Mouse (Mus musculus) leukemia stem cell, adult 10-12 weeks (primary cell): ENCODE results near the gene Gm11756. TPM values are rescaled to one million over a fixed set of nuclear protein-coding genes. Genes with fewer than 3 reads are reported as not detected.

Source experiments
- polyA plus RNA-seq: library from polyadenylated mRNA; stranded (reverse); fragments of >175 nt; gene quantifications from 2 replicates; pipeline ENCODE4 v1.2.3, GENCODE M21; 2012; ENCODE audit warnings: low replicate concordance

The Gm11756 gene
- not detected in 2 replicates for polyA plus RNA-seq

DNA sequence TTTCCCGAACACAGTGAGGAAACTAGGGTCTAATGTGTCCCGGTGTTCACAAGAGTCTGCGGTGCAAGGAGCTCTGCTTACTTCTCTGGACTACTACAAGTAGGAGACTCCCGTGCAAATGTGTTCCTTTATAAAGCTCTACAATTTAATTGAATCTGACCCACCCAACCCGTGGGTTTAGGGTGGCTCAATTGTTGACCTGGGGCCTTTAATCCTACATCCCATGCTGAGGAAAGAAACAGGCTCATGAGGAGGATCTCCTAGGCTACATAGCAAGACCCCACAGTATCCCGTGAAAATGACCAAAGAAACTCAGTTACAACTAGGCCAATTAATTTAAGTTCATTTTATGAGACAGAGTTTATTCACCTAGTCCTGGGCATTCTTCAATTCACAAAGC, at the start of gene Gm11756:
Gm11756 (minus strand) TSS at position 101 of the 400 bp plus-strand sequence.

DNA sequence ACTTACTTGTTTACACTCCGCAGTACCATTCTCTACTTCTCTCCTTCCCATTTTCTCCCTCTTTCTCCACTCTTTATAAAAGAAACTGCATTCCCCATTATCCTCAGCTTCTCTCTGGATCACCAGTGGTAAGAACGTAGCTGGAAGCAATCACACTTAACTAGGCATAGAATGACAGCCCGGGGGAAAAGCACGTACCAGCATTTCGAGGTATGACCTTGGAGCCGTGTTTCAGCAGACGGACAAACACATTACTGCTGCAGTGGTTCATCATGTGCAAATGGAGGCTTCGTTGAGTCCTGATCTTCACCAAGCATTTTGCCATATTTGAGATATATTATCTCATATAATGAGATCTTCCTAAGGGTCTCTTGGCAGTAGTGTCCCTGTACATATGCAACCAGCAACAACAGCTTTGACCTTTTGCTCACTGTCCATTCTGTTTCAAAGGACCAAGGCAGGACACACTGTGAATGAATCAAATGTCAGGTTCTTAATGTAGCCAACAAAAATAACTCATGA, 29.9 kb upstream of the Gm11756 start, which contains the start of gene 2310002L09Rik:
2310002L09Rik (minus strand) TSS at position 472 of the 522 bp plus-strand sequence.

DNA sequence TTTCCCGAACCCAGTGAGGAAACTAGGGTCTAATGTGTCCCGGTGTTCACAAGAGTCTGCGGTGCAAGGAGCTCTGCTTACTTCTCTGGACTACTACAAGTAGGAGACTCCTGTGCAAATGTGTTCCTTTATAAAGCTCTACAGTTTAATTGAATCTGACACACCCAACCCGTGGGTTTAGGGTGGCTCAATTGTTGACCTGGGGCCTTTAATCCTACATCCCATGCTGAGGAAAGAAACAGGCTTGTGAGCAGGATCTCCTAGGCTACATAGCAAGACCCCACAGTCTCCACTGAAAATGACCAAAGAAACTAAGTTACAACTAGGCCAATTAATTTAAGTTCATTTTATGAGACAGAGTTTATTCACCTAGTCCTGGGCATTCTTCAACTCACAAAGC, 14.7 kb downstream of the Gm11756 start, which contains the start of gene Gm13871:
Gm13871 (minus strand) TSS at position 101 of the 400 bp plus-strand sequence.

DNA sequence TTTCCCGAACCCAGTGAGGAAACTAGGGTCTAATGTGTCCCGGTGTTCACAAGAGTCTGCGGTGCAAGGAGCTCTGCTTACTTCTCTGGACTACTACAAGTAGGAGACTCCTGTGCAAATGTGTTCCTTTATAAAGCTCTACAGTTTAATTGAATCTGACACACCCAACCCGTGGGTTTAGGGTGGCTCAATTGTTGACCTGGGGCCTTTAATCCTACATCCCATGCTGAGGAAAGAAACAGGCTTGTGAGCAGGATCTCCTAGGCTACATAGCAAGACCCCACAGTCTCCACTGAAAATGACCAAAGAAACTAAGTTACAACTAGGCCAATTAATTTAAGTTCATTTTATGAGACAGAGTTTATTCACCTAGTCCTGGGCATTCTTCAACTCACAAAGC, 29.5 kb downstream of the Gm11756 start, which contains the start of gene Gm11757:
Gm11757 (minus strand) TSS at position 101 of the 400 bp plus-strand sequence.

DNA sequence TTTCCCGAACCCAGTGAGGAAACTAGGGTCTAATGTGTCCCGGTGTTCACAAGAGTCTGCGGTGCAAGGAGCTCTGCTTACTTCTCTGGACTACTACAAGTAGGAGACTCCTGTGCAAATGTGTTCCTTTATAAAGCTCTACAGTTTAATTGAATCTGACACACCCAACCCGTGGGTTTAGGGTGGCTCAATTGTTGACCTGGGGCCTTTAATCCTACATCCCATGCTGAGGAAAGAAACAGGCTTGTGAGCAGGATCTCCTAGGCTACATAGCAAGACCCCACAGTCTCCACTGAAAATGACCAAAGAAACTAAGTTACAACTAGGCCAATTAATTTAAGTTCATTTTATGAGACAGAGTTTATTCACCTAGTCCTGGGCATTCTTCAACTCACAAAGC, 44.4 kb downstream of the Gm11756 start, which contains the start of gene Gm11758:
Gm11758 (minus strand) TSS at position 101 of the 400 bp plus-strand sequence.

Other genes with a start within 250 kb of the Gm11756 start
- not detected in 2 replicates for gene Gm428, start 237.2 kb downstream of the Gm11756 start, polyA plus RNA-seq
- 0.09 TPM in 1 of 2 replicates, not detected in the other for gene Rasef, start 129.8 kb downstream of the Gm11756 start, polyA plus RNA-seq
- not detected in 2 replicates for gene Gm11758, start 44.5 kb downstream of the Gm11756 start, polyA plus RNA-seq
- not detected in 2 replicates for gene Gm11757, start 29.6 kb downstream of the Gm11756 start, polyA plus RNA-seq
- not detected in 2 replicates for gene Gm13871, start 14.8 kb downstream of the Gm11756 start, polyA plus RNA-seq
- gene 2310002L09Rik, start 30.1 kb upstream of the Gm11756 start, polyA plus RNA-seq, result not detected in 2 replicates
- not detected in 2 replicates for gene Frmd3, start 92.7 kb upstream of the Gm11756 start, polyA plus RNA-seq